Mouse (Mus musculus) left cerebral cortex, adult 9 months (tissue): ENCODE results near the gene Phf21b.

ENCODE experiments used
- DNase-seq, 2 experiments: peaks; one replicate each; pipeline ENCODE4 v3.0.0; 2022; ENCODE audit warnings: low spot score in 2 of 2

The Phf21b gene

DNA sequence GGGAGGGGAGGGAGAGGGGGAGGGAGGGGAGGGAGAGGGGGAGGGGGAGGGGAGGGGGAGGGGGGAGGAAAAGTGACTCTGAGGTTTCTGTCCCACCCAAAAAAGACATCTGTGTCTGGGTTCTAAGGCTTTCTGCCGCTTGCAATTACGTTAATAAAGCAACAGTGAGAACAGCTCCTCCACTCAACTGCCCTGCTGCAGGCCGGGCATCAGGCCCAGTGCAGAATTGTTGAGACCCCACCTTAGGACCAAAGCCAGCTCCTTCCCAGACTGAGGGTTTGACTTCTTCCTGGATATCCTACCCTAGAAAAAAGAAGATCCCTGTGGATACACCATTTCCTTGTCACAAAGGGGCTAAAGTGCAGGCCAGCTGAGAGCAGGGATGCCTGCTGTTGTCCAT, 9.6 kb downstream of the Phf21b start:
- DNase-seq, result no peak

GRCm38 (mm10) chr15:84844831-84845230, 11.0 kb downstream of the Phf21b start:
- DNase-seq, result no peak

- no peak for DNase-seq
Observed at GRCm38 (mm10) chr15:84843034-84843433, 12.8 kb downstream of the Phf21b start.

DNA sequence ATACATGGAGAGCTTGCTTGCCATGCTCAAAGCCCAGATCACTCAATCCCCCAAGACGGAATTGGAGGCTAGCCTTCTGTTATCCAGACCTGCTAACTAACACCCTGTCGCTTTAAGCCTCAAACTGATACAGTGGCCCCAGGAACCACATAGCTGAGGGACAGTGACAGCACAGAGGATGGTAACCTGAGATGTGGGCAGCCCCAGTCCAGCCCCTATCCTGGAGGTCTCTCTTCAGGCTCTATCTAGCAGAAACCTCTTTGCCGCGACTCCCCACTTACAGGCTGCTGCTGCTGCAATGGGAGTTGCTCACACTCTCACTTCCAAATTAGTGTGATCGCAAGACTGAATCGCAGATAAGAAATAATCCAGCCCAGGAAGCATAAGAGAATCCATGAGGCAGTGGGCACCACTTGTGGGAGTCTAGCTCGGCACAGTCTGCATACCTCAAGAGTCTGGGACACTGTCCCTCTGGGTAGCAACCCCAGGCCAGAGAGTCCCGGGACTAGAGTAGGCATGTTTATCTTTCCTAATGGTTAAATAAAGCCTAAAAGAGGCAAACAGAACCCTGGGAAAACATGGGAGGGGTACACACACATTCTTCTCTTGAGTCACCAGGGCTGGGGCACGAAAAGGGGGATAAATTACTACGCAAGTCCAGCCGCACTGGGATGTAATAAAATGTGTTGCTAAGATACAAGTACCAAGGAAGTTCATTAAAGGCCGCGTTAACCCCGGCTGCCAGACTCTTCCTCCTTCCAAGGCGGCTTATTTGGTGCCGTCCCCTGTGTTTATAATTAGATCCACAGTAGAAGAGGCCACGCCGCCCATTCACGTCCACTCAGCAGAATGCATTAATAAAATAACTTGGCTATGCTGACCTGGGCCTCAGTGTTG, 13.7 kb downstream of the Phf21b start:
- DNase-seq, result no peak

DNA sequence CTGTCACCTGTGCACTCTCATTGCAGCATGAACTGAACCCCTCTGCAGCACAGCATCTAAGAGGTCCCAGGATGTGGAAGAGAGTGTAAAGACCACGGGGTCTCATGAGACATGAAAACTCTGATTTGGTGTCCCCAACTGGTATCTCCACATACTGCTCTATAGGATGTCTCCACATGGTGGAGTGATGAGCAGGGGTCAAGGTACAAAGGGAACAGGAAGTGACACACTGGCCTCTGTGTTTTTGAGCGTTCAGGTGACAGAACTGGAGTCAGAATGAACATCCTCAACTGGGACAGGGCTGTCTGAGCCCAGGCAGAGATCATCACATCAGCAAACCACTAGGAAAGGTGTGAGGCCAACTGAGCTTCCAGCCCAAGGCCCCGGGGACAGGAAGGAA, 15.3 kb downstream of the Phf21b start:
- DNase-seq, result no peak

GRCm38 (mm10) chr15:84839521-84839920, 16.3 kb downstream of the Phf21b start:
- DNase-seq, result no peak

GRCm38 (mm10) chr15:84837896-84838295, 18.0 kb downstream of the Phf21b start:
- DNase-seq, result no peak

- peak in 1 of 2 experiments; percentile 62 for DNase-seq
Observed at GRCm38 (mm10) chr15:84829416-84829815, 26.4 kb downstream of the Phf21b start.

- DNase-seq, result no peak
Observed at GRCm38 (mm10) chr15:84828603-84829002, 27.2 kb downstream of the Phf21b start.

- DNase-seq, result peak in 1 of 2 experiments; percentile 26
Observed at GRCm38 (mm10) chr15:84823086-84823485, 32.8 kb downstream of the Phf21b start.

GRCm38 (mm10) chr15:84820811-84821210, 35.0 kb downstream of the Phf21b start:
- DNase-seq, result peak in 1 of 2 experiments; percentile 16

- peak in 1 of 2 experiments; percentile 19 for DNase-seq
Observed at GRCm38 (mm10) chr15:84818284-84818683, 37.6 kb downstream of the Phf21b start.

DNA sequence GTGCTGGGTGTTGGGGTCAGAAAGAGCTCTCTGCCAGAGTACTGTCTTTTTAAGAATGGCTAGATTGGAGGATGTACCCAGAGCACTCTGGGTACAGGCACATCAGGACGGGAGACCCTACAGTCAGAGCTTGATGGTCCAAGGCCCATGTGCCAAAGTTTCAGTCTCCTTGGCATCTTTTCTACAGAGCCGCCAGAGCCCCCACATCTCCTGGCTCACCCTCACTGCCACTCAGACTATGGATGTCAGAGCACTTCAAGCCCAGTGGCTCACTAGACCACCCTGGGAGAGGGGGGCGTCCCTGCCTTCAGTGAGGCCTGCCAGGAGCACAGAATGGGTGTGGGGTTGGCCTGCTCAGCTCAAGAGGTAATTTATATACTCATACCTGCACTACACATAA, 38.3 kb downstream of the Phf21b start:
- DNase-seq, result no peak

DNA sequence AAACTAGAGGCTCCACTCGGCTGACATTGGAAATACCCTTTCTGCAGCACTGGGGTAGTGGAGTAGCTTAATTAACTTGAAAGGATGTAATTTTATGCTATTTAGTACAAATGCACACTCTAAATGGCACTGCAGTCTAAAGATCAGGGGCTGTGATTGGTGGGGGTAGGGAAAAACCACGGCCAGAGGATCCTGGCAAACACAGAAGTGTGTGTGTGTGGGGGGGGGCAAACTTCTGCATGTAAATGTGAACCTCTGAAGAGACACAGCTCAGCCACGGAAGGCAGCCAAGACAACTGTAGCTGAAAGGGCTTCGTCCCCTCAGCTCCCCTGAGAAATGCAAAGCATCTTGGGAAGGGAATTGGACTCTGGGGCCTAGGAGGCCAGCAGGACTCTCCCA, 40.7 kb downstream of the Phf21b start:
- no peak for DNase-seq

DNA sequence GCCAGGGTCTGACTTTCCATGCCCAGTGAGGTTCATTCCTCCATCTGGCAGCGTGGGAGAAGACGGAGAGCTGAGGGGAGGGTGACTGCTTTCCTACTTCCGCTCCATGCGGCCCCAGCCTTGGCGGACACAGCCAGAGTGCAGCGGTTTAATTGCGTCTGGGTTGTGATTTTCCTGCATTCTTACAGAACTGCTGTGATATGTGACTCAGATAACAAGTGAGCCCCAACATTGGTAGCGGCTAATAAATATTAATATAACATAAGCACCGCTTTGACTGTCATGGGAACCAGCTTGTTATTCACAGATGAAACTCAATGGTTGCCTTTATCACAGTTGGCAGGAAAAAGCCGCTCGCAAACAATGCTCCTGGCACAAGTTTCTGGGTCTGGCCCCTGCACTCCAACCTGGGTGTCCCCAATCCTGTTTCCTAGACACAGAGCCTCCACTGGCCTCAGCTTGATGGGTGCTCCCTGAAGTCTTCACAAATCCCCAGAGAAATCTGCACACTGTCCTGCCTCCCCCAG, 43.0 kb downstream of the Phf21b start:
- peak; percentile 20 to 42 for DNase-seq

GRCm38 (mm10) chr15:84811126-84811525, 44.7 kb downstream of the Phf21b start:
- DNase-seq, result no peak

- no peak for DNase-seq
Observed at GRCm38 (mm10) chr15:84809275-84809952, 46.4 kb downstream of the Phf21b start.

- peak in 1 of 2 experiments; percentile 72 for DNase-seq
Observed at GRCm38 (mm10) chr15:84803685-84804084, 52.2 kb downstream of the Phf21b start.

DNA sequence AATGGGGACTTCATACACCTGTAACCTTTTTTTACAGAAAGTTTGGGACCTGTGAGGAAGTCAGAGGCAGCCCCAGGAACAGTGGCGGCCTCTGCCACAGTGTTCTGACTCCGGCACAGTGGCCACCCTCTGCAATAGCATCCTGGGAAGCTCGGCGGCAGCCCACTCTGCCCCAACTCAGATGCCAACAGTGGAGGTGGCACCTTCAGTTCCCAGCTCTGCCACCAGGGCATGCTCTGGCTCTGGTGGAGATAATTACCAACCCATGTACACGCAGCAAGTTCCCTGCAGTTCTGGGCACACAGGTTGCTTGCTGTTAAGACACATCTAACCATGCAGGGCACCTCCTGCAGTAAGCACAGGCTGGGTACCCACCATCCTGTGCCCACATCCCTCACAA, 55.7 kb downstream of the Phf21b start:
- DNase-seq, result no peak

DNA sequence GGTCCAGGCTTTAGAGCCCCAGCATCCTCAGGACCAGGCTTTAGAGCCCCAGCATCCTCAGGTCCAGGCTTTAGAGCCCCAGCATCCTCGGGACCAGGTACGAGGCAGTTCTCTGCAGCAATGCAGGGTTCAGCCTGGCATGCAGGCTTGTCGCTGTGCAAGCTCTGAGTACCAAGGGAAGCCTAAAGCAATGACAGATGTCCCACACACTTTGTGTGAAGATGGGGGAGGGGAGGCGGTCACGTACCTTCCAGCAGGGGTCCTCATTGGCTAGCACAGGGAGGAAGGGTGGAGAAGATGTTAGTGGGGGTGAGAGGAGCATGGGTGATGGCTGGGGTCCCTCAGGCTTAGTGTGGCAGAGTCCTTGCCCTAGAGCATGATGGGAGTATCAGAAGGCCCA, 62.2 kb downstream of the Phf21b start:
- no peak for DNase-seq

DNA sequence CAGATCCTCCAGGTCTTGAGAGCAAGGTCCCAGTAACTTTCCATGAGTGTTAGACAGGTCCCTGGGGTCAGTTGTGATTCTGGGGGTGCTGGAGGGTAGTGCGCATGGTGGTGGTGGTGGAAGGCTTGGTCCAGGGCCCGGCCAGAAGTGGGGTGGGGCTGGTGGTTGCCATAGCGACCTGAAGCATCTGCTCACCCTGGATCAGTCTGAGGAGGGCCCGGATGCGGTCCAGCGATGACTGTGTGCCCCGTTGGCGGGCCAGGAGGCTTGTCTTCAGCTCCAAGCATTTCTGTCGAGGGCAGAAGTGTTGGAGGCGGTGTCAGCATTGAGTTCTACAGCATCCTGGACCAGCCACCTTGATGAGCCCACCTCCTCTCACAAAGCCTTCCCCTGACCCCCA, 68.7 kb downstream of the Phf21b start:
- DNase-seq, result no peak

GRCm38 (mm10) chr15:84784812-84785211, 71.0 kb downstream of the Phf21b start:
- DNase-seq, result no peak

DNA sequence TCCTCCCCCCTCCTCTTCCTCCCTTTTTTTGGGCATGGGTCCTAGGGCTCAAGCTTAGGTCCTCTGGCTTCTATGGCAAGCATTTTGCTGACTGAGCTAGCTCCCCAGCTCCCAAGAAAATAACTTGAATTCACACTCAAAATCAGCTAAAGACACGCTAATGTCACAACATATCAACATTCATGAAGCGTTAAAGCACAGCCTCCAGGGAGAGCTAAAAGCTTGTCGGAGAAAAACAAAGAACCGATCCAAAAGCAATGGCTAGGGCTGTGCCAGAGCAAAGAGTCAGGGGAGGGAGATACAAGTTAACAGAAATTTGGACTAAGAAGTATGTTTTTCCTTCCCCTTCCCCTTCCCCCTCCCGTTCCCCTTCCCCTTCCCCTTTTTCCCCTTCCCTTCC, 77.3 kb downstream of the Phf21b start:
- DNase-seq, result no peak
